Mouse (Mus musculus) liver, embryonic 14.5 days (tissue): Measurements from ENCODE around the gene Fancd2. TPM values are rescaled to one million over a fixed set of nuclear protein-coding genes. Genes with fewer than 3 reads are reported as not detected.

Source experiments
- ATAC-seq: fragments of 200-750 bp; cut with Nextera tagmentation; 2 replicates; pipeline ENCODE4 v1.8.0; 2017; ENCODE audit warnings: moderate number of reproducible peaks, mild to moderate bottlenecking, moderate library complexity; ENCODE audit not compliant: insufficient read depth
- DNase-seq, 3 experiments: peaks; one replicate each; pipeline ENCODE4 v3.0.0-alpha.2; 2012 to 2013; ENCODE audit warnings: low read depth in 3 of 3, low spot score in 3 of 3
- H3K27ac ChIP-seq: fragments of 300-500 bp; sonication (generic); 2 replicates; pipeline ENCODE4 v1.5.1; 2014; ENCODE audit warnings: moderate library complexity, mild to moderate bottlenecking, control low read depth, inconsistent platforms
- H3K27me3 ChIP-seq: fragments of 300-500 bp; sonication (generic); 2 replicates; pipeline ENCODE4 v1.6.1; 2014; ENCODE audit warnings: mild to moderate bottlenecking, low read length, moderate library complexity; ENCODE audit not compliant: control insufficient read depth, insufficient read depth
- H3K36me3 ChIP-seq: fragments of 300-500 bp; sonication (generic); replicated peaks from 2 replicates; pipeline ENCODE4 v1.6.1; 2014; ENCODE audit warnings: low read depth; ENCODE audit not compliant: control insufficient read depth, insufficient read depth
- H3K4me1 ChIP-seq, 2 experiments: fragments of 200-500 bp in 1 of 2; fragments of 300-500 bp in 1 of 2; sonication (generic) in 1 of 2; replicated peaks; 2 replicates each; pipeline ENCODE4 v1.6.1; 2012 to 2014; ENCODE audit warnings: antibody characterized with exemption in 1 of 2, inconsistent platforms in 1 of 2, low read length in 1 of 2; ENCODE audit not compliant: control insufficient read depth in 2 of 2, insufficient read depth in 2 of 2
- H3K4me2 ChIP-seq: fragments of 300-500 bp; sonication (generic); 2 replicates; pipeline ENCODE4 v1.6.1; 2014; ENCODE audit warnings: low read depth, mild to moderate bottlenecking, control low read depth, moderate library complexity
- H3K4me3 ChIP-seq, 2 experiments: fragments of 200-500 bp in 1 of 2; fragments of 300-500 bp in 1 of 2; sonication (generic) in 1 of 2; 2 replicates each; pipeline ENCODE4 v1.5.1; 2012 to 2014; ENCODE audit warnings: low read depth in 2 of 2, low read length in 2 of 2, mild to moderate bottlenecking in 2 of 2, control low read depth in 1 of 2, inconsistent platforms in 1 of 2, moderate library complexity in 1 of 2; ENCODE audit not compliant: insufficient read depth in 1 of 2
- H3K9ac ChIP-seq: fragments of 300-500 bp; sonication (generic); replicated peaks from 2 replicates; pipeline ENCODE4 v1.6.1; 2014; ENCODE audit warnings: mild to moderate bottlenecking, control low read depth, moderate library complexity
- H3K9me3 ChIP-seq: fragments of 300-500 bp; sonication (generic); 2 replicates; pipeline ENCODE4 v1.6.1; 2016; ENCODE audit warnings: low read length, mixed read lengths; ENCODE audit not compliant: control insufficient read depth
- CTCF ChIP-seq: IDR thresholded peaks from 2 replicates; pipeline ENCODE4 v1.5.1; 2016; ENCODE audit warnings: antibody characterized with exemption, low read depth, control low read depth
- EP300 ChIP-seq: IDR thresholded peaks from 2 replicates; pipeline ENCODE4 v1.6.1; 2016; ENCODE audit warnings: antibody characterized with exemption, low read depth
- WGBS: fragments of 180-500 bp; shearing (Covaris S2); extraction: QIAGEN DNeasy Blood & Tissue Kit; methylation state at CpG from one replicate; pipeline ENCODE4 v1.1.7; 2014; ENCODE audit not compliant: insufficient replicate concordance; 5-methylcytosine and 5-hydroxymethylcytosine counted together
- polyA plus RNA-seq, 2 experiments: library from polyadenylated mRNA; depleted of rRNA in 1 of 2; stranded (reverse) in 1 of 2; unstranded in 1 of 2; fragments of >200 nt; fragmentation: Nextera tagmentation in 1 of 2; extraction: Ambion mirVana in 1 of 2; gene quantifications; 2 replicates each; pipeline versions ENCODE4 v1.2.1 to v1.2.3; 2012 to 2014

The Fancd2 gene
- polyA plus RNA-seq (2012; rRNA removed) (6.9 and 8.4 TPM in 2 replicates), polyA plus RNA-seq (2014; fragmentation: Nextera tagmentation; extraction: Ambion mirVana) (9.1 and 10.7 TPM in 2 replicates)

DNA sequence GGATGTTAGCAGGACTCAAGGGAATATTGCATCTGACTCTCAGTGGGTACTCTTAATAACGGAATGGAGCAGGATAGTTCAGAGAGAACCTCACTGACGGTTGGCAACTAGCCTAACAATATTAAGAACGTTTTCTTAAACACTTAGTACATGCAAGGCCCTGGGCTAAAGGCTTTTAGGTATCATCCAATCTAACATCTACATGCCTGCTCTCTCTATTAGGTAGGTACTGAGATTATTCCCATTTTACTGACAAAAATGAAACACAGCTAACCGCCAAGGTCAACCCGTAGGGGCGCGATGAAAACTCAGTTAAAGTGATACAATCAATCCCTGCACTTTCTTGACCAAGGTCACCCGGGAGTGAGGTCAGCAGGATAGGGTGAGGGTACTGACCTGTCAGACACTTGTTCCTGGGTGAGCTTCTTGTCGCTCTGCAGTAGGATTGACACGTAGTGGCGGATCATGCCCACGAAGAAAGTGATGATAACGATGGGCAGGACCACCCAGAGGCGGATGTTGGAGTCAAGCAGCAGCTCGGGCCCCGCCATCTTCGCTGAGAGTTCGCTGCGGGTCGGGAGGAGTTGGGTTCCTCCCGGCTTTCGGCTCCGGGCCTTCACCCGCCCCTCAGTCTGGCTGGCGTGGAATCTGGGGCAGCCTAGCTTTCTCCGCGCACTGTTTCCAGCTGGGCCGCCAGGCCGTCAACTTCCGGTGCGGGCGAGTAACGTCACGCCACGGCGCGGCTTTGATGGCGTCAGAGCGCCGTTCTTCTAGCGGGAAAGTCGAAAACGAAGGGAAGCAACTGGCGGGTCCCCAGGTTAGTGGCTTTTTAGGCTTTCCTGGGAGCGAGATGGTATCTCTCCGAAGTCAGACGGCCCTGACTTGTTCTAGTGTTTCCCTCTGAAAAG is at the start of gene Fancd2, which contains the start of gene Emc3:
Gene Fancd2 (plus strand): TSS at position 751 of the 908 bp plus-strand sequence.
Gene Emc3 (minus strand): TSS at position 721 of the 908 bp plus-strand sequence.
- Histone ChIP-seq H3K4me3 (peak within 1 kb of the TSS; percentile 88 to 99), H3K27ac (peak within 1 kb of the TSS; percentile 60), H3K36me3 (no peaks in the 10 kb centered on the region; the same call in 1 of the 2 replicates), H3K9me3 (no peaks in the 10 kb centered on the region), H3K4me2 (peak within 1 kb of the TSS; percentile 81), H3K9ac (peak within 1 kb of the TSS; percentile 83), H3K4me1 (peaks cover 6% of the 10 kb centered on the region in 2 experiments), H3K27me3 (no peaks in the 10 kb centered on the region)
- ATAC-seq (peak; percentile 88), DNase-seq (peak; percentile 76 to 77 (median 76))
- WGBS, result under 1% methylated on average over 47 of the region's 47 CpGs
- TF ChIP-seq CTCF, result peak; percentile 27; the same call in 1 of the 2 replicates
- TF ChIP-seq EP300, result no peak

DNA sequence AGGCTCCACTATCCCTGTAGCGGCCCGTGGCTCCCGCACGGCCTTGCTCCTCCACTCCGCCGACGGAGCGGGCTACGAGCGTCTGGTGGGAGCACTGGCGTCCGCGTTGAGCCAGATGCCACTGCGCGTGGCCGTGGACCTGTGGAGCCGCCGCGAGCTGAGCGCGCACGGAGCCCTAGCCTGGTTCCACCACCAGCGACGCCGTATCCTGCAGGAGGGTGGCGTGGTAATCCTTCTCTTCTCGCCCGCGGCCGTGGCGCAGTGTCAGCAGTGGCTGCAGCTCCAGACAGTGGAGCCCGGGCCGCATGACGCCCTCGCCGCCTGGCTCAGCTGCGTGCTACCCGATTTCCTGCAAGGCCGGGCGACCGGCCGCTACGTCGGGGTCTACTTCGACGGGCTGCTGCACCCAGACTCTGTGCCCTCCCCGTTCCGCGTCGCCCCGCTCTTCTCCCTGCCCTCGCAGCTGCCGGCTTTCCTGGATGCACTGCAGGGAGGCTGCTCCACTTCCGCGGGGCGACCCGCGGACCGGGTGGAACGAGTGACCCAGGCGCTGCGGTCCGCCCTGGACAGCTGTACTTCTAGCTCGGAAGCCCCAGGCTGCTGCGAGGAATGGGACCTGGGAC is 48.9 kb upstream of the Fancd2 start:
- under 1% methylated on average over 65 of the region's 65 CpGs for WGBS
- Histone ChIP-seq H3K4me1 (peaks cover 6 to 15% of the 10 kb centered on the region in 2 experiments; a peak in 3 of 4 replicates), H3K9ac (peak overlapping the region; percentile 10), H3K9me3 (no peaks in the 10 kb centered on the region), H3K27me3 (peaks cover 8% of the 10 kb centered on the region), H3K36me3 (no peaks in the 10 kb centered on the region), H3K4me2 (peak overlapping the region; percentile 73), H3K4me3 (peak overlapping the region; percentile 58 to 59), H3K27ac (no peak overlapping the region)
- TF ChIP-seq CTCF, result peak; percentile 26; the same call in 1 of the 2 replicates
- TF ChIP-seq EP300, result no peak
- peak in 1 of 3 experiments; percentile 9 for DNase-seq
- ATAC-seq, result peak; percentile 49

- no peak for TF ChIP-seq CTCF
- no peak for TF ChIP-seq EP300
- H3K9ac ChIP-seq, result peak within 1 kb of the TSS; percentile 72
- no peaks in the 10 kb centered on the region for H3K36me3 ChIP-seq
- H3K4me3 ChIP-seq, result peak within 1 kb of the TSS; percentile 59 to 66
- under 1% methylated on average over 26 of the region's 26 CpGs for WGBS
- peak; percentile 97 for ATAC-seq
- no peaks in the 10 kb centered on the region for H3K9me3 ChIP-seq
- peak within 1 kb of the TSS; percentile 73 for H3K4me2 ChIP-seq
- H3K27me3 ChIP-seq, result peaks cover 8% of the 10 kb centered on the region
- peak; percentile 94 for DNase-seq
- peak within 1 kb of the TSS; percentile 45 for H3K27ac ChIP-seq
- peaks cover 6 to 17% of the 10 kb centered on the region in 2 experiments; a peak in 3 of 4 replicates for H3K4me1 ChIP-seq
Observed at GRCm38 (mm10) chr6:113483100-113483615, 48.3 kb upstream of the Fancd2 start, which contains the start of gene Creld1. TSS of gene Creld1 (plus strand) at chr6:113483297.

GRCm38 (mm10) chr6:113483729-113484128 is 47.8 kb upstream of the Fancd2 start:
- H3K27ac ChIP-seq, result peak overlapping the region; percentile 45
- H3K36me3 ChIP-seq, result no peaks in the 10 kb centered on the region
- H3K9me3 ChIP-seq, result no peaks in the 10 kb centered on the region
- 10% methylated on average over 10 of the region's 10 CpGs for WGBS
- ATAC-seq, result peak; percentile 17; the same call in 1 of the 2 replicates
- DNase-seq, result no peak
- peak overlapping the region; percentile 59 to 66 for H3K4me3 ChIP-seq
- H3K4me2 ChIP-seq, result peak overlapping the region; percentile 73
- H3K4me1 ChIP-seq, result peaks cover 6 to 17% of the 10 kb centered on the region in 2 experiments; a peak in 3 of 4 replicates
- H3K27me3 ChIP-seq, result peaks cover 8% of the 10 kb centered on the region
- peak overlapping the region; percentile 72 for H3K9ac ChIP-seq
- TF ChIP-seq CTCF (peak; percentile 20; the same call in 1 of the 2 replicates), EP300 (no peak)
